Mouse (Mus musculus) thymus, adult 2 months (tissue): ENCODE measurements around the gene Gm49322.

Experiments used
- CTCF ChIP-seq: fragments of 200-500 bp; IDR thresholded peaks from 2 replicates; pipeline ENCODE4 v1.5.1; 2012; ENCODE audit warnings: mild to moderate bottlenecking, control low read depth, low read length, moderate library complexity, borderline replicate concordance; ENCODE audit not compliant: control insufficient read depth, poor library complexity, insufficient read depth; ENCODE audit errors: extremely low read depth
- POLR2A ChIP-seq: fragments of 200-500 bp; IDR thresholded peaks from 2 replicates; pipeline ENCODE4 v1.6.1; 2012; ENCODE audit warnings: mild to moderate bottlenecking, low read length, control low read depth, moderate library complexity; ENCODE audit not compliant: control insufficient read depth, poor library complexity, insufficient read depth; ENCODE audit errors: extremely low read depth

DNA sequence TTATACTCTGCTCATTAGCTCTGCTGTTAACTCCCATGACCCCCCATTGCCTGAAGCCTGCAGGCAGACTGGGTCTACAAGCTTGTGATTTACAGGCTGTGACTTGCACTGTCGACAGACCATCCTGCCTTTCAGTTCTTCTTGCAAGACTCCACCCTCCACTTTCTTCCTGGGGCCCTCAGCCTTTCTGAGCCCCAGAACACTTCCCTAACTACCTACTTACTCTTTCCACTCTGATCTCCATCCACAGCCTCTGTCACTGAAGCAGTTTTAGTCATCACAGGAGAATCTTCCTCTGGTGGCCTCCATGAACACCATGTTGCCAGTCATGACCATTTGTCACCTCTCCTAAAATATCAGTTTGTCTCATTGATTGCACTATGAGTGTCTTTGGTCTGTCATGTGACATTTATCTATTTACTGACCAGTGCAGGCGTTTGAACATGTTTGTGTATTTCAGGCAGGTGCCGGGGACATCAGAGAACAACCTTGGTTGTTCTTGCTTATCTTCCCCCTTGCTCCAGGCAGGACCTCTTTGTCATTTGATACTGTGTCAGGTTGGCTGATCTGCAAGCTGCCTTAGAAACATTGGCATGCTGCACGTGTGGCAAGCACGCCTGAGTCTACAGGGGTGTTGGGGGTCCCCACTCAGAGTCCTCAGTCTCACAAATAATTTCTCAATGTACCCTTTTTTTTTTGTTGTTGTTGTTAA lies 57.8 kb downstream of the Gm49322 start:
- no peak for TF ChIP-seq POLR2A
- no peak for TF ChIP-seq CTCF
